Mouse (Mus musculus) lung, adult 2 months (tissue): ENCODE measurements around the gene Lrg1.

ENCODE experiments used
- CTCF ChIP-seq: fragments of 200-500 bp; IDR thresholded peaks from 2 replicates; pipeline ENCODE4 v1.5.1; 2011; ENCODE audit warnings: mild to moderate bottlenecking, low read length, control low read depth; ENCODE audit not compliant: insufficient read depth
- POLR2A ChIP-seq: fragments of 200-500 bp; IDR thresholded peaks from 2 replicates; pipeline ENCODE4 v1.6.1; 2011; ENCODE audit warnings: low read depth, mild to moderate bottlenecking, control low read depth, low read length, borderline replicate concordance; ENCODE audit errors: extremely low read depth

- TF ChIP-seq POLR2A (no peak), CTCF (no peak)
Observed at GRCm38 (mm10) chr17:56077523-56077922, 44.3 kb downstream of the Lrg1 start.
